ENCODE assay signal across 36 mouse cellular contexts in the genomic region with DNA sequence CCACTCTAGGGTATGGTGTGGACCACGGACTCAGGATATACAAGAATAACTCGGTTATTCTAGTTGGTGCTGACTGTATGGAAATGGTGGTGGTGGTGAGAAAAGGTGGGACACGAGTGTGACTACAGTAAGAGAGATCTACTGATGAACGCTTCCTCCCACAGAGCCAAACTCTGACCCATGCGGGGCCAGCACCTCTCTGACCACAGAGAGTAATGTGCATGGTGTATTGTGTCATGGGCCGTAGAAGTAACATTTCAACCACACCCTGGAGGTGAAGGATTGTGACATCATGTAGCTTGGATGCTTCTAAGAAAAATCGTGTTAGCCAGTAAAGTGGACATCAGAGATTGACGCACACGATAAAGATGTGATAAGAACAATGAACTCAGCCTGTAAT. TPM values are rescaled to one million over a fixed set of nuclear protein-coding genes. Genes with fewer than 3 reads are reported as not detected.
DNase-seq lines count a peak whose midpoint lies in the region; ATAC-seq lines count a peak whose summit lies in the region.
"Had no signal": no experiment of that assay in that cellular context is flagged by ENCODE, and none has a peak within 500 bp of the region (broad histone marks: within the 10 kb centered on the region; RNA-seq: fewer than 3 reads in every experiment).

No protein-coding gene starts in this region.

- H3K27me3 ChIP-seq in intestine, embryonic 14.5 days (replicated peaks; ENCODE audit: control insufficient read depth, insufficient read depth, low read length), result no peaks in the 10 kb centered on the region
- no peaks in the 10 kb centered on the region for H3K27me3 ChIP-seq in intestine, embryonic 16.5 days (replicated peaks; ENCODE audit: control insufficient read depth, insufficient read depth, low read length)
- H3K27me3 ChIP-seq: CH12.LX; embryonic facial prominence, embryonic 12.5 days; embryonic facial prominence, embryonic 15.5 days; hindbrain, embryonic 12.5 days; hindbrain, embryonic 15.5 days; Patski had no signal

- DNase-seq in intestine, embryonic 14.5 days (ENCODE audit: low spot score), result peak; percentile 10
- peak; percentile 69 for DNase-seq in 416B (ENCODE audit: low read depth)
- peak; percentile 77 to 91 for DNase-seq in natural killer cell, adult 2 months (ENCODE audit: low spot score in 2 of 2)
- DNase-seq in kidney, adult 11 months, result no peak
- no peak for DNase-seq in gastrocnemius, postnatal 10 days
- DNase-seq: adrenal gland, adult 2 months; adrenal gland, postnatal 14 days; B cell, adult 2 months; cerebellum, adult 11-12 months; cerebellum, adult 8-10 months; cerebellum, postnatal 10 days; forebrain, postnatal 0 days; gastrocnemius, postnatal 36 days; heart, adult 11 months had no signal

- H3K36me3 ChIP-seq in intestine, embryonic 14.5 days (ENCODE audit: control insufficient read depth, insufficient read depth, low read length), result no peaks in the 10 kb centered on the region
- H3K36me3 ChIP-seq in intestine, embryonic 16.5 days (ENCODE audit: control insufficient read depth, insufficient read depth, low read length), result no peaks in the 10 kb centered on the region
- H3K36me3 ChIP-seq: embryonic facial prominence, embryonic 12.5 days; embryonic facial prominence, embryonic 15.5 days; G1E; hindbrain, embryonic 12.5 days; hindbrain, embryonic 15.5 days had no signal

- H3K4me3 ChIP-seq in intestine, embryonic 14.5 days (ENCODE audit: low read depth, low read length), result no peak overlapping the region
- no peak overlapping the region for H3K4me3 ChIP-seq in intestine, embryonic 16.5 days (ENCODE audit: low read length)
- H3K4me3 ChIP-seq: embryonic facial prominence, embryonic 12.5 days; embryonic facial prominence, embryonic 15.5 days; hindbrain, embryonic 12.5 days; hindbrain, embryonic 15.5 days had no signal

- H3K9me3 ChIP-seq in intestine, embryonic 14.5 days (ENCODE audit: control insufficient read depth, low read length), result no peaks in the 10 kb centered on the region
- no peaks in the 10 kb centered on the region for H3K9me3 ChIP-seq in intestine, embryonic 16.5 days (ENCODE audit: control insufficient read depth, low read length)
- H3K9me3 ChIP-seq: embryonic facial prominence, embryonic 12.5 days; embryonic facial prominence, embryonic 15.5 days; G1E; hindbrain, embryonic 12.5 days; hindbrain, embryonic 15.5 days had no signal

- H3K27ac ChIP-seq in intestine, embryonic 14.5 days (ENCODE audit: low read depth), result no peak overlapping the region
- H3K27ac ChIP-seq in intestine, embryonic 16.5 days (ENCODE audit: low read length), result no peak overlapping the region
- H3K27ac ChIP-seq: embryonic facial prominence, embryonic 12.5 days; embryonic facial prominence, embryonic 15.5 days; hindbrain, embryonic 12.5 days; hindbrain, embryonic 15.5 days had no signal

- ATAC-seq in intestine, embryonic 14.5 days (replicated peaks; ENCODE audit: low FRiP score, low TSS enrichment, low read depth), result no peak
- ATAC-seq in intestine, embryonic 16.5 days, result no peak
- ATAC-seq in megakaryocyte, adult 5-6 weeks (ENCODE audit: poor library complexity, severe bottlenecking), result peak; percentile 89
- ATAC-seq in activated CD4-positive, CD25-positive, alpha-beta regulatory T cell, adult 4 months, result no peak
- ATAC-seq: forebrain, embryonic 14.5 days; forebrain, postnatal 0 days; Patski had no signal

- H3K4me1 ChIP-seq in intestine, embryonic 14.5 days (replicated peaks; ENCODE audit: control insufficient read depth, insufficient read depth, low read length), result no peaks in the 10 kb centered on the region
- no peaks in the 10 kb centered on the region for H3K4me1 ChIP-seq in intestine, embryonic 16.5 days (ENCODE audit: control insufficient read depth, insufficient read depth, low read length)
- H3K4me1 ChIP-seq: embryonic facial prominence, embryonic 12.5 days; embryonic facial prominence, embryonic 15.5 days; hindbrain, embryonic 12.5 days; hindbrain, embryonic 15.5 days had no signal

- no peak overlapping the region for H3K9ac ChIP-seq in intestine, embryonic 14.5 days (ENCODE audit: low read length)
- no peak overlapping the region for H3K9ac ChIP-seq in intestine, embryonic 16.5 days (ENCODE audit: low read depth, low read length)
- H3K9ac ChIP-seq: embryonic facial prominence, embryonic 12.5 days; embryonic facial prominence, embryonic 15.5 days; forebrain, postnatal 0 days; hindbrain, embryonic 12.5 days; hindbrain, embryonic 15.5 days had no signal

- 87% methylated on average over 9 of the region's 9 CpGs for WGBS in intestine, embryonic 14.5 days
- 87% methylated on average over 9 of the region's 9 CpGs for WGBS in intestine, embryonic 16.5 days

- H3K4me2 ChIP-seq in intestine, embryonic 14.5 days (ENCODE audit: low read length), result no peak overlapping the region
- H3K4me2 ChIP-seq in intestine, embryonic 16.5 days (ENCODE audit: low read depth, low read length), result no peak overlapping the region
- H3K4me2 ChIP-seq: embryonic facial prominence, embryonic 12.5 days; embryonic facial prominence, embryonic 15.5 days; heart, embryonic 11.5 days; hindbrain, embryonic 12.5 days; hindbrain, embryonic 15.5 days had no signal

RNA-seq across cellular contexts. Expression of gene Rpl9-ps1, which starts 16.6 kb away (rescaled TPM):
- not detected in 2 replicates for polyA plus RNA-seq in intestine, embryonic 14.5 days (2014; fragmentation: Nextera tagmentation; extraction: Ambion mirVana)
- polyA plus RNA-seq in intestine, embryonic 16.5 days (2015; fragmentation: Nextera tagmentation; extraction: Ambion mirVana), result not detected in 2 replicates
- 1.0 TPM in 1 of 2 replicates, not detected in the other for total RNA-seq in megakaryocyte, adult 5-6 weeks (2015)
- total RNA-seq in megakaryocyte, adult 5-6 weeks (2017), result not detected in 2 replicates
- 1 to 10 TPM in 1 of 2 experiments, not detected in 1; 2.2 TPM for polyA plus RNA-seq in activated CD4-positive, CD25-positive, alpha-beta regulatory T cell, adult 4 months (2017; shearing (Covaris generic))
- not detected for total RNA-seq in gastrocnemius, postnatal 10 days (2021)
- total RNA-seq: adrenal gland, adult 2 months; adrenal gland, postnatal 14 days; adrenal gland, postnatal 4 days; CH12.LX; forebrain, postnatal 0 days; G1E; gastrocnemius, adult 8-10 months; gastrocnemius, postnatal 36 days; heart, adult 8-10 months; heart, postnatal 25 days; hematopoietic stem cell, adult 5-6 weeks had no signal
- polyA plus RNA-seq: adrenal gland, adult 2 months; brain, embryonic 14.5 days; embryonic facial prominence, embryonic 12.5 days; embryonic facial prominence, embryonic 15.5 days; forebrain, embryonic 11.5 days; forebrain, embryonic 14.5 days; forebrain, postnatal 0 days; frontal cortex, adult 2 months; G1E; heart, embryonic 11.5 days; heart, embryonic 14.5 days; heart, postnatal 0 days; hindbrain, embryonic 12.5 days; hindbrain, embryonic 15.5 days; Patski had no signal

RNA-seq across cellular contexts. Expression of gene Ccl3, which starts 20.3 kb away (rescaled TPM):
- polyA plus RNA-seq in intestine, embryonic 14.5 days (2014; fragmentation: Nextera tagmentation; extraction: Ambion mirVana), result 0.32 and 0.65 TPM in 2 replicates
- polyA plus RNA-seq in intestine, embryonic 16.5 days (2015; fragmentation: Nextera tagmentation; extraction: Ambion mirVana), result 0.43 and 0.66 TPM in 2 replicates
- total RNA-seq in megakaryocyte, adult 5-6 weeks (2015), result 299 and 403 TPM in 2 replicates
- total RNA-seq in megakaryocyte, adult 5-6 weeks (2017), result 184 and 222 TPM in 2 replicates
- 1 to 10 TPM; 1.2 to 5.1 TPM for polyA plus RNA-seq in activated CD4-positive, CD25-positive, alpha-beta regulatory T cell, adult 4 months (2017; shearing (Covaris generic))
- total RNA-seq in gastrocnemius, postnatal 10 days (2021), result not detected
- total RNA-seq: adrenal gland, postnatal 14 days; gastrocnemius, adult 8-10 months; gastrocnemius, postnatal 36 days; heart, adult 8-10 months had no signal
- polyA plus RNA-seq: G1E, Patski had no signal

RNA-seq across cellular contexts. Expression of gene Ccl4, which starts 33.6 kb away (rescaled TPM):
- polyA plus RNA-seq in intestine, embryonic 14.5 days (2014; fragmentation: Nextera tagmentation; extraction: Ambion mirVana), result 0.30 and 0.68 TPM in 2 replicates
- polyA plus RNA-seq in intestine, embryonic 16.5 days (2015; fragmentation: Nextera tagmentation; extraction: Ambion mirVana), result 0.37 and 0.64 TPM in 2 replicates
- 36.0 and 59.5 TPM in 2 replicates for total RNA-seq in megakaryocyte, adult 5-6 weeks (2015)
- total RNA-seq in megakaryocyte, adult 5-6 weeks (2017), result 36.2 and 51.5 TPM in 2 replicates
- 10 to 100 TPM; 14.3 to 40.5 TPM for polyA plus RNA-seq in activated CD4-positive, CD25-positive, alpha-beta regulatory T cell, adult 4 months (2017; shearing (Covaris generic))
- not detected for total RNA-seq in gastrocnemius, postnatal 10 days (2021)
- total RNA-seq: adrenal gland, postnatal 14 days; forebrain, postnatal 0 days; gastrocnemius, adult 8-10 months; gastrocnemius, postnatal 36 days; heart, adult 8-10 months; heart, postnatal 25 days had no signal
- polyA plus RNA-seq: forebrain, embryonic 11.5 days; G1E; Patski had no signal

RNA-seq across cellular contexts. Expression of gene Ccl6, which starts 35.9 kb away (rescaled TPM):
- 3.9 and 4.3 TPM in 2 replicates for polyA plus RNA-seq in intestine, embryonic 14.5 days (2014; fragmentation: Nextera tagmentation; extraction: Ambion mirVana)
- 30.3 and 39.1 TPM in 2 replicates for polyA plus RNA-seq in intestine, embryonic 16.5 days (2015; fragmentation: Nextera tagmentation; extraction: Ambion mirVana)
- total RNA-seq in megakaryocyte, adult 5-6 weeks (2015), result 916 and 950 TPM in 2 replicates
- total RNA-seq in megakaryocyte, adult 5-6 weeks (2017), result 592 and 639 TPM in 2 replicates
- polyA plus RNA-seq in activated CD4-positive, CD25-positive, alpha-beta regulatory T cell, adult 4 months (2017; shearing (Covaris generic)), result 1 to 10 TPM in 1 of 2 experiments, not detected in 1; 1.4 TPM
- total RNA-seq in gastrocnemius, postnatal 10 days (2021), result 1 to 10 TPM; 3.3 to 3.4 TPM
- polyA plus RNA-seq: Patski had no signal

RNA-seq across cellular contexts. Expression of gene Ccl9, which starts 50.4 kb away (rescaled TPM):
- 6.0 and 6.8 TPM in 2 replicates for polyA plus RNA-seq in intestine, embryonic 14.5 days (2014; fragmentation: Nextera tagmentation; extraction: Ambion mirVana)
- 47.6 and 52.6 TPM in 2 replicates for polyA plus RNA-seq in intestine, embryonic 16.5 days (2015; fragmentation: Nextera tagmentation; extraction: Ambion mirVana)
- 447 and 459 TPM in 2 replicates for total RNA-seq in megakaryocyte, adult 5-6 weeks (2015)
- 282 and 303 TPM in 2 replicates for total RNA-seq in megakaryocyte, adult 5-6 weeks (2017)
- polyA plus RNA-seq in activated CD4-positive, CD25-positive, alpha-beta regulatory T cell, adult 4 months (2017; shearing (Covaris generic)), result under 1 TPM in 1 of 2 experiments, not detected in 1; 0.67 TPM
- 1 to 10 TPM; 2.9 to 4.3 TPM for total RNA-seq in gastrocnemius, postnatal 10 days (2021)

Comparison
In these comparisons a context has a peak if more than half of its experiments do, and no peak if none do; other contexts are left out.
1. DNase-seq: peak in intestine, embryonic 14.5 days (single experiment), 416B (single experiment) and natural killer cell, adult 2 months (2 of 2); none in kidney, adult 11 months (single experiment) and gastrocnemius, postnatal 10 days (single experiment).